Mouse (Mus musculus): ENCODE results near the gene Cldn1.
A peak's percentile ranks its signal among the peaks of the same experiment; 100 is the strongest.

Gene Cldn1

DNA sequence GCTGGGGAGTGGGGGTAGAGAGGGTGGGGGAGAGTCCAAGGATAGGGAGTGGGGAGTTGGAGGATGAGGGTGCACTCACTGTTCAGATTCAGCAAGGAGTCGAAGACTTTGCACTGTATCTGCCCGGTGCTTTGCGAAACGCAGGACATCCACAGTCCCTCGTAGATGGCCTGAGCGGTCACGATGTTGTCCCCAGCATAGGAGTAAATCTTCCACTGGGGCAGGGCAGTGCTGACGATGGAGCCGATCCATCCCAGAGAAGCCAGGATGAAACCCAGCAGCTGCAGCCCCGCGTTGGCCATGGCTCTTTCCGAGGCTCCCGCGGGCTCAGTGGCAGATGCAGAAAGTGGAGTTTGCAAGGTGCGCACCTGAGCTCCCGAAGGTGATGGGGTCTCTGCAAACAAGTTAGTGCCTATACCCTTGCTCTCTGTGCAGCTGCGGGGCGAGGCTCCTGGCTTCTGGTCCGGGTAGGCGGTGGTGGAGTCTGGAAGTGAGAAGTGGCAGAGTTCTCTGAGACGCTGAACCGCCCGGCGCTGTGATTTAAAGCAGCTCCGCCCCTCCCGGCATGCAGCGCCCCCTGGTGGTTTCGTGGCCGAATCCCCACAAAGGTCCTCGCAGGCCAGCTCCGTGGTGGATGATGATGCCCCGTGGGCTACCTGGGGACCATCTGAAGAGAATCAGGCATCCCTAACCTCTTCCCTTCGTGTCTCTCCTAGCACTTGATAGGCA, at the start of gene Cldn1:
TSS of gene Cldn1 (minus strand) at position 517 of the 729 bp plus-strand sequence.
- DNase-seq (ENCODE audit: low read depth, low spot score), result peak; percentile 76

DNA sequence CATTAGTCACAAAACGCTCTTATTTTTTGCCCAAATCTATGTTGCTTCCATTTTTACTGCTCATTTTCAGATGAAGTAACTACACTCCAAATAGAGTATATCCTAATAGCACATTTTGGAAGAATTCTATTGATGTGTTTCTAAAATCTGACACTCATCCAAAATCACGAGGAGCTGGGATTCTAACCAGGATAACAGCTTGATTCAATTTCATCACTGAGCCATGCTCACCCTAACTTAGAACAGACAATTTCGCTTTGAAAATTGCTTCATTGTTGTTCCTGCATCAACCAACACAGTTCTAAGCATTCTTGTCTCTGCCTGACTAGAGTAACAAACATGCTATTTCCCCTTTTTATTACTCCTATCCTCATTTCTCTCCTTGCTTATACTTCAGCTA, 47.0 kb upstream of the Cldn1 start:
- no peak for DNase-seq (ENCODE audit: low read depth, low spot score)

DNA sequence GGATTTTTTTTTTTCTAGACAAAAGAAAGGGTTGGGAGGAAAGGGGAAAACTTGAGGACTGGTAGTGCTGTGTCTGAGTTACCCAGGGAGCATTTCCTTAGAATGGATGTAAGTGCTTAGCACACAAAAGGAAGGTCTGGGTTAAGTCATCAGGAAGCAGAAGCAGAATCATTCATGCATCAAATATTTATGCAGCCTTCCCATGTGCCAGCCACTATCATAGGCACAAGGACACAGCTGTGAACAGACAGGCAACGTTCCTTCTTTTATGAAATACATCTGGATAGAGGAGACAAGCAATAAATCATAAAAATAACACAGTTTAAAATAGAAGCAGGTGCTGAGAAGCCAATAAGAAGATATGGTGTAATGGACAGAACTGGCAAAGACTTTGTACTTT, 32.4 kb upstream of the Cldn1 start:
- no peak for DNase-seq (ENCODE audit: low read depth, low spot score)

DNA sequence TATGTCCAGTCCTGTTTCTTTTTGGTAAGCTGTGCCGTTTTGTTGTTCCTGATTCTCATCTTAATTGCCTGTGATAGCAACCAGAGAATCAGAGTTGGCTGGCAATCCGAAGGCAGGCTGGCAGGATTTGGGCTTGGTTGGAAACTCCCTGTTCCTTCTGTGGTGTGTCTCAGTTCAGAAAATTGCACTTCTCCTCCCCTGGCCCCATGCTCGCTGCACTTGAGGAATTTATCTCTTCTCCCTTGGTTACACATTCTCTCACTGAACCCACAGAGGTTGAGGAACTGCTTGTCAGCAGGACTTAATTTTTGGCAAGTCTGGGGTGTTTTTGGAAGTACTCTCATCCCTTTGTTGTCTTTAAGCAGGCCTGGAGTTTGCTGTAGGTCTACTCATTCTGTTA, 29.3 kb upstream of the Cldn1 start:
- DNase-seq (ENCODE audit: low read depth, low spot score), result no peak

DNA sequence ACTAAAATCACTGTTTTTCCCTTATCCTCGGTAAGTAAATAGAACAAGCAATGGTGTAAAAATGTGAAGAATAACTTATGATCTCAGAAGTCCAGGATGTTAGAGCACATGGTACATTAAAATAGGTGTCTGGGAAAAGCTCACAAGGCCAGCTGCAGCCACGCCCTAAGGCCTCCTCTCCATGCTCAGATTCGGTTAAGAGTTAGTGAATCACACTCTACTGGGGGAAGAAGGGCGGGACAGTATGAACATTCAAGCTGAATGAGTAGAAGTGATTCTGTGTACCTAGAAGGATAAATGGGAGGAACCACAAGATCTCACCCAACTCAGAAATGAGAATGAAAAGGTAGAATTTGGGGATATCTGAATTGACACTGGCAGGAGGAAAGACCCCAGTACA, 28.9 kb upstream of the Cldn1 start:
- no peak for DNase-seq (ENCODE audit: low read depth, low spot score)

DNA sequence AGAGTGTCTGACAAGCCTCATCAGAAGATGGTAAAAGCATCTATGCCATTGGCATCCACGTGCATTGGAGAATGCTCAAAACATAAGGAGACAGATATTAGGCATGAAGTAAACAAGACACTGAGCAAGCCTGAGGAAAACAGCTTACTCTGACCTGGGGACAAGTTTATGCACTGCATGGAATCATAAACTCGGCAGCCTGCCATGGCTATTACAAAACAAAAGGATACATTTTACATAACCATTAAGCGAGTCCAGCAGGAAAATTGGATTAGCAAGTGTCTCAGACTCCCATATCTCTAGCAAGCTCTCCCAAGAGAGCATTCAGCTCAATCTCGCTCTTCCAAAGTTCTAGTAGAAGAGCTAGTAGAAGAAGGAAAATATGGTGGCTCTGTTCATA, 19.3 kb upstream of the Cldn1 start:
- DNase-seq (ENCODE audit: low read depth, low spot score), result no peak

DNA sequence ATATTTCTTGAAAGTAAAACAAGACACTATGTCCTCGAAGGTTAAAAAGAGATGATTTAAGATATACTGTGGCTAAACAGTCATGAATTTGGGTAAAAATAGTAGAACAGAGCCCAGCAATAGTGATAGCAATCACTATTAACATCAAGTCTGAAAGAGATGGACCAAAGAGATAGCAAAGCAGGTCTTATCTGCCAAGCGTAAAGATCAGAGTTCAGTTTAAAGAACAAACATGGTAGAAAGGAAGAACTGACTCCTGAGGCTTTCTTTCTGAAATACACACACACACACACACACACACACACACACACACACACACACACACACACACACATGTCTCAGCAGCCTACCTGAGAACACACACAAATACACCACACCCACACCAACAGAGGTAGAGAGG, 14.5 kb upstream of the Cldn1 start:
- DNase-seq (ENCODE audit: low read depth, low spot score), result no peak

DNA sequence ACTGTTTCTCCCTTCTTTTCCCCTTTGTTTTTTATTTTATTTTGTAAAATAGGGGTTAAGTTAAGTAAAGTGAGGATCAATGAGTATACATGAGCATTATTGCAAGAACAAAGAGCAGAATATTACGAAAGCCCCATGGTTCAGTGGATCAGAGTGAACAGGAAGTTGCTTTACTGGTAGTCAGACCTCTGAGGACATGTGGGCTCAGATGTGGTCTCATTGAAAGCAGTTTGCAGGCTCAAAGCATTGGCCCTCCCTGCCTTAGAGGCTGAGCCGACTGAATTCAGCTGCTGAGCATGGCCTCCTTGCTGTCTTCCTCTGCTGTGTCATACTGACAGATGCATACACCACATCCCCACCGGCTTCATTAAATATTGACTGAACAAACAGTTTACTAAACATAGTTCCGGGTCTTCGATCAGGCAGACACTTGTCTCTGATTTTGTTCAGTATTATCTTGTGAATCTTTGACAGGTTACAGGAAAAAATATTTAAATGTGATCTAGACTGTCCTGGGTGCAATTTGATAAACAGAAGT, 12.5 kb upstream of the Cldn1 start:
- DNase-seq (ENCODE audit: low read depth, low spot score), result no peak

DNA sequence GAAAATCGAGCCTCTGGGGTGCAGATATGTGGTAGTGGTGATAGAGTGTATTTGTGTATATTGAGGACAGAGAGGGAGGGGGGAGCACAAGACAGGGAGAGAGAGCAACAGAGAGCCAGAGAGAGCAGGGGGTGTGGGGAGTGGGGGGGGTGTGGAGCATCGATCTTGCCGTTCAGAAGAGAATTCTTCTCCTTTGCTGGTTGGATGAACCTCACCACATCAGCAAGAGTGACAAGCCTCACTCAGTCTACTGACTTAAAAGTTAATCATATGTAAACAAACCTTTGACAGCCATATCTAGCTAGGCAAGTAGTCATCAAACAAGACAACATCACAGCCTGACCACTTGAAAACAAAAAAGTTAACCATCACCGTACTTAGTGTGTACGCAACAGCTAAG, 5.5 kb upstream of the Cldn1 start:
- DNase-seq (ENCODE audit: low read depth, low spot score), result no peak

DNA sequence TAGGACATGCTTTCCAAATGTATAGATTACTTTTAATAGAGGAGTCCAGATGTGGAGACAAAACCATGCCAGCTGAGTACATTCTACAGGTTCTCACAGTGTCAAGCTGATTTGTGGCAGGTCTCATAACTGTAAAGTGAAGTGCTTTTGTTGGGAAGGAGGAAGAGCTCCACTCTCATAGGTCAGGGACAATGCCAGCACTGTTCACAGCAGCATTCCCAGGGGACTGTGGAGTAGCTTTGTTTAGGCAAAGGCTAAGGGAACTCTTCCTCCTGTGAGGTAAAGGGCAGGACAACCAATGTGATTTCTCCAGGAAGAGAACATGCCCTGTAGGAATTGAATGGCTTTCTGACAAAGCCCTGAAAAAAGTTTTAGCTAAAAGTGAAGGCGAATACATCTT, 1.5 kb downstream of the Cldn1 start:
- DNase-seq (ENCODE audit: low read depth, low spot score), result no peak

DNA sequence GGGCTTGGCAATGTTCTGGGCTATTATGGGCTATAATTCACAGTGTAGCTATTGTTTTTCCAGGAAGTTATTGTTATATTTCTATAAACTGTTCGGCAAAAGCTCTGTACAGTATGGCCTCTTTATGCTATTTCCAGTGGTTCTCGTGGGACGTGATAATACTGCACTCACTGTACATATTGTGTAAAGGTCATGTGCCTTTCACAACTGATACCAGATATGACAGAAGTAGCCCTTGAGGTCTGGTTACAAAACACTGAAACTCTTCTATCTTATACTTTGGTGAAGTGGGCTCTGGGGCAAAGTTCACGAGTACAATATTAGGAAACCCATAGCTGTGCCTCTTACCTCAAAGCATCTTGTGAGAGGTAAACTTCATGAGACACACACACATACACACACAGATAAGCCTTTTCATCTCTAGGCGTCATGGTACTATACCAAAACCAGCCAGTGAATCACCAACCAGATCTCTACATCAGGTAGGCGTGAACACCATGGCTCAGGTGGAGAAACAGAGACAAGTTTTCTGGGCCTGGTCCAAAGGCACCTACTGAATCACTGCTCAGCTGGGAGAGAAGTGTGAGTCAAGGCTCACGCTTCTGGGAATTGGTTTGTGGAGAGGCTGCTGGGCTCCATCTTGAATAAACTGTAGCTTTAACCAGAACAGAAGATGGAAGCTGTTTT, 2.5 kb downstream of the Cldn1 start:
- no peak for DNase-seq (ENCODE audit: low read depth, low spot score)

DNA sequence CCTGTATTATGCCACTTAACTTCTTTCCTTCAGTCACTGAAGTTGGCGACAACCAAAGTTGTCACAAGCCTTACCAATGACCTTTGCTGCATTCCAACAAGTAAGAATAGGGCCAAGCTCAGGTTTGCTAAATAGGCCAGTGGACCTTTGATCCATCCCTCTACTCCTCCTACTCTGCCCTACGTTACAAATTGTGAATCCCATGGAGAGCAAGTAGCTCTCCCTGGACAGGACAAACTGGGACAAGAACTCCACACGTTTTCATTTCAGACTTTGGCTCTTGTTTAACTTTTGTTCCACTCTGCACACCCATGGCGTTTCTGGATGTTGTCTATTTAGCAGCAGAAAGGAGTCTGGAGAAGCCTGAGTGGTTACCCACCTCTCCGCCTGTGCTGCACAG, 3.5 kb downstream of the Cldn1 start:
- no peak for DNase-seq (ENCODE audit: low read depth, low spot score)

DNA sequence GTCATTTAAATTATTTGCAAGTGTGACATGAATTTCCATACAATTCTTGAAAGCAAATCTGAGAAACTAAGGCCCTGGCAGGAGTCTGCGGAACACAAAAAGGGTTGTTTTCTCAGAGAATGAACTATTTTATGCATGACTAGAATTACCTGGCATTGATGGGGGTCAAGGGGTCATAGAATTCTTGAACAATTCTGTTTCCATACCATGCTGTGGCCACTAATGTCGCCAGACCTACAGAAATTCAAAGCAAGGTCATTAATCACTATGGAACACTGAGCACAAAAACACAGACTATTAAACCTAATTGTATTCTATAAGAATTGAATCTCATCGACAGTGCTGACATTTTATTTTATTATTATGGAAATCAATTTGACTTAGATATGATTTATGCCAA, 10.9 kb downstream of the Cldn1 start:
- peak; percentile 17 for DNase-seq (ENCODE audit: low read depth, low spot score)

DNA sequence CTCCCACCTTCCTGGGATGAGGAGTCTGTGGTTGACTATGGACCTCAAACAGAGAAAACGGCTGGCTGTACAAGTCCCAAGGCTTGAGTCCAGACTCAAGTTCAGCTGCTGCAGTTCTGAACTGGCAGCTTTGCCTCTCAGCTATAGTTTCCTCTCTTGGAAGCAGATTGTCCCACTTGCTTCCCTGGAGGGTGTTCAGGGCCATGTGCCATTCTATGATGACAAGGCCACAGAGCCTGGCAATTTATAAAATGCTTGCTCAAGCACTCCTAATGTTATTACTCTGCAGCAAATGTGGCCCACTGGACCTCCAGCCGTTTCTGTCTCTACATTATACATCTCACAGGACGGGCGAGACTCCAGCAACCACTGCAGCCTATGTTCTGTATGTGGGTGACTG, 12.0 kb downstream of the Cldn1 start:
- no peak for DNase-seq (ENCODE audit: low read depth, low spot score)

DNA sequence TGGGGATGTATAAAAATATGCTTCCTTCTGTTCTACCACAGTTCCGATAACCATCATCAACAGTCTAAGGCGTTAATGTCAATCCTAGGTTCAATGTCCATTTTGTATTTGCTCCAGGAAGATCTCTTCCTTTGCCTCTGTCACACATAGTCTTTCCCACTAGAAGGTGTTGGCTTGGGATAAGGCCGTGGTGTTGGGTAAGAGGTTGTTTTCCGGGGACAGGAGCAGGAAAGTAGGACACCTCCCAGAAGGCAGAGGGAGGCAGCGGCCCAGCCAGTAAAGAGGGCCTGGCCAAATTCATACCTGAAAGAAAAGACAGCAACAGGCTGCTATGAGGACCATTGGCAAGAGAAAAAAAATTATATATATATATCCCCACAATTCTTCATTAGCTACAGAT, 12.7 kb downstream of the Cldn1 start:
- DNase-seq (ENCODE audit: low read depth, low spot score), result no peak

DNA sequence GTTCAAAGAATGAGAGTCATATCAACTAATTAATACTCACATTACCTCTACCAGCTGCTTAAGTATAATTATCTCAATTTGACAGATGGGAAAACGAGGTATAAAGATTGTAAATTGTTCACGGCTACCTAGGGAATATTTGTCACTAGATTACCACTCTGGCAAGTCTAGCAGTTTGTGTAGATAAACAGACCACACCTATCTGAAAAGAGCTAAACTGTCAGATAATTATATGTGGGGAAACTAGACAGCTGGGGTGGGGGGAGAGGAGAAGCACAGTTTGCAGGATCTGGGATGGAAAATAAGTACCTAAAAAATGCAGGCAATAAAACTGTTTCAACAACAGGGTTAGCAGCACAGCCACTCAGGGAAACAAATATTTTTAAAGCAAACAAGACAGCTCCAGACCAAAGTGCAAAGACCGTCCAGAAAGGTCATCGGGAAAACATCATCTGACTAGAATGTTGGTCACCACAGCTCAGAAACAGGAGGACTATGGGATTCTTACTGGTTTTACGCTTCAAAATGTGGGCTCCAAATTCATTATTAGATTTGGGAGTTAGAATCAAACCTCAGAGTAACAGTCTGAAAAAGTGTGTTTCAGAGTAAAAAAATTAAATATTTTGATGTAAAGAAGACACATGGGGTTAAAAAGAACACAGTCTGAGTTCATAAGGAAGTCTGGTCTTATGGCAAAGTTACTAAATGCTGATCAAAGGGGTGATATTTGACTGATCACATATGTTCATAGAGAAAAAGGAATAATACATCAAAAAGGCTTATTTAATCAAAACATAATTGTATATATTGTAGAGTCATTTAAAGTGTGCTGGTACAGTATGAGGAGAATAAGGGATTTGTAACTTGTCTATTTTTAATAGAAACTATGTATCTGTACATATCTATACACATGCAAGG, 13.5 kb downstream of the Cldn1 start:
- no peak for DNase-seq (ENCODE audit: low read depth, low spot score)

DNA sequence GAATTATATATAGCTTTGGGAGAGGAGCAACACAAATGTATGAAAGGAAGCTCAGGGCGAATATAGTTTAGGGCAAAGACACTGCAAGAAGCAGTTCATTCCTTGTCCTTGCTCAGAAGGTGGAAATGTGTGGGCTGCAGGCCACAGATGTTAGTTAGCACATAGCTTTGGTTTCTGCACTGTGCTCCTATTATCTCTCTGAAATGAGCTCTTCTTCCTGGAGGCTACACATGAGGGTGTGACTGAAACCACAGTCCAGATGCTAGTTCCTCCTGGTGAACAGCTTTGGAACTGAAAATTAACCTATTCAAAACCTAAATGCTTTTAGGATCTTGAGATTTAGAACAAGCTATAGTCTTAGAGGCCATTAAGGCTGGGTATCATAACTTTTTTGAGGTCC, 16.1 kb downstream of the Cldn1 start:
- no peak for DNase-seq (ENCODE audit: low read depth, low spot score)

DNA sequence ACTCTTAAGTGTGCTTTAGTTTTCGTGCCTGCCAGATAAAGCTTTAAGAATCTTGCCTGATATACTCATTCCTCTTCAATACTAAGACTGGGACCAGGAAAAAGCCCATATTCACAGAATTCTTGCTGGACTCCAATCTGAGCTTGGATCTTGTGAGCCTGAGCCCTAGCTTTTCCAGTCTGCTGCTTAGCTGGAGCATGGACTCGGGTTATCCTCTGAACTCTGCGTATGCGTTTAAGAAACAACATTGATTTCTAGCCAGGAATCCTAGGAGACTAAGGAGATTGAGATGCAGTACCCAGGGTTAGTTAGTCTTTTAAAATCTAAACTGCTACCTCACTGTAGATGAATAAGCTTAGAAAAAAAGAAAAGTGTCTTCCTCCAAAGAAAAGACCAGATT, 20.9 kb downstream of the Cldn1 start:
- no peak for DNase-seq (ENCODE audit: low read depth, low spot score)

DNA sequence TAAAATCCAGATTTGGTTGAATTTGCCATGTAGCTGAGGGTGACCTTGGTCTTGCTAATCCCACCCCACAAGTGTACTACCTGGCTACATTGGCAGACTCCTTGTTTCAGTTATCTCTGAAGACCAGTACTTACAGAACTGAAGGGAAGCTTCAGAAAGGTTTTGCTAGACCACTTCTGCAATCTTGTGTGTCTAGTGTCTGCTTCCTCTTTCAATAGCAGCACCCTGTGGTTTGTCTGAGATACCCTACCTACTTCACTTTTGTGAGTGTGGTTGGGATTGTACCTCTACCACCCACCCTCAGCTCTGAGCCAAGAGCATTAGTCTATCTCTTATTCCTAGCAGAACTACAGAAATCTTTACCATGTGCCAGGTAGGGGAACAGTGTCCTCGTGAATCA, 22.8 kb downstream of the Cldn1 start:
- DNase-seq (ENCODE audit: low read depth, low spot score), result no peak

DNA sequence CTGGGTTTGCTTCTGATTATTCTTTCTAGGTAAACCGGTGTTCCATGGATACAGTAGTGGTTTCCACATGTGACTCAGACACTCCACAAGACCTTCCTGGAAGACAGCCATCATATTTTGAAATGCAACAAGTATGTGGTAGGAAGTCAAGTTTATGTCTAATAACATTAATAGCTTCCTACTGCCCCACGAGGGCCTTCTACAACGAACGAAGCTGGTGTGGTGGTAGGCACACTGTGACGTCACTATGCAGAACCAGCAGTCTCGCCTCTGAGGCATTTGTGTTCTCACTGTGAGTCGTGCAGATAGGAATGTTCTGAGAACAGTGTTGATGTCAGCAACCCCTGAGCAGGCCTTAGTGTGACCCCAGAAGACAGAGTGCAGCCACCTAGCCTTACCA, 55.4 kb downstream of the Cldn1 start:
- DNase-seq (ENCODE audit: low read depth, low spot score), result no peak

DNA sequence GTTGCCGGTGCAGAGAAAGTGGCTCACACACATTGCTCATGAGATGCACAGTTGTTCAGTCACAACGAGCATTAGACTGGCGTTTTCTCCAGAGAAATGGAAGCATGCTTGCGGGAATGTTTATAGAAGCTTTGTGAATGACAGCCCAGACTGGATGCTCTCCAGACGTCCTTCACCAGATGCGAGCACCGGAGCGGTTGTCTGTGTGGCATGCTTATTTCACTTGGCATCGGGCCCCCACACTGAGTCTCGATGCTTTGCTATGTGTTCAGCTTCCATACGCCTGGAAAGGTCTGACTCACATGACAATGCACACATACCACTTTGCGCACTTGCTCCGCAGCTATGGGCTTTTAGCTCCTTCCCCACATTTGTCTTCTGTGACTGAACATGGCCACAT, 56.8 kb downstream of the Cldn1 start:
- DNase-seq (ENCODE audit: low read depth, low spot score), result no peak

DNA sequence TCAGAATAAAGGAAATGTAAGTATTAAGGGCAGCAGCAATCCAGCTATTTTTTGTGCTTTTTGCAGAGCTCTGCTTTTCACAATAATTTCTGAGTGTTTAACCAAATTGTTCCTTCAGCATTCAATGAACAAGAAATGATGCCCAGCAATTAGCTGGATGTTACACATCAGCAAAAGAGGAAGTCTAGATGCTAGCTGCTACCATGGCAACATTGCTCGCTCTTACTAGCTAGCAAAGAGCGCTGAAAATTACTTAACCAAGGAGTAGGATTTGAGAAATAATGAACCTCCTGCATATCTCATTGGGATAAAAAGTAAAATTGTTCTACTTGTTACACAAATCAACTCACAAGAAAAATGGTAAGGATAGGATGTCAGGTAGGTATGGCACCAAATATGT, 62.2 kb downstream of the Cldn1 start:
- no peak for DNase-seq (ENCODE audit: low read depth, low spot score)
